Mouse (Mus musculus) spleen, adult 2 months (tissue): Measurements from ENCODE around the gene Cad.

Experiments
- CTCF ChIP-seq: fragments of 200-500 bp; IDR thresholded peaks from 2 replicates; pipeline ENCODE4 v1.5.1; 2011; ENCODE audit warnings: mild to moderate bottlenecking, inconsistent platforms; ENCODE audit not compliant: insufficient read depth, insufficient read length, insufficient replicate concordance; ENCODE audit errors: extremely low read depth
- POLR2A ChIP-seq: fragments of 200-500 bp; IDR thresholded peaks from 2 replicates; pipeline ENCODE4 v1.6.1; 2011; ENCODE audit warnings: low read depth, low read length, inconsistent platforms

GRCm38 (mm10) chr5:31105814-31106335 is 51.3 kb downstream of the Cad start, which contains the start of gene Dnajc5g:
- TF ChIP-seq CTCF (no peak), POLR2A (no peak)
